Mouse (Mus musculus) hindbrain, embryonic 12.5 days (tissue): Measurements from ENCODE around the gene Spag6. TPM values are rescaled to one million over a fixed set of nuclear protein-coding genes. Genes with fewer than 3 reads are reported as not detected.

Experiments used
- ATAC-seq: fragments of 200-750 bp; cut with Nextera tagmentation; 2 replicates; pipeline ENCODE4 v1.8.0; 2017; ENCODE audit warnings: moderate TSS enrichment; ENCODE audit not compliant: low FRiP score
- H3K27ac ChIP-seq: fragments of 300-500 bp; sonication (generic); 2 replicates; pipeline ENCODE4 v1.5.1; 2016; ENCODE audit warnings: mild to moderate bottlenecking
- H3K27me3 ChIP-seq: fragments of 300-500 bp; sonication (generic); 2 replicates; pipeline ENCODE4 v1.6.1; 2016; ENCODE audit warnings: mild to moderate bottlenecking
- H3K36me3 ChIP-seq: fragments of 300-500 bp; sonication (generic); 2 replicates; pipeline ENCODE4 v1.6.1; 2016; ENCODE audit warnings: mild to moderate bottlenecking
- H3K4me1 ChIP-seq: fragments of 300-500 bp; sonication (generic); 2 replicates; pipeline ENCODE4 v1.6.1; 2016
- H3K4me2 ChIP-seq: fragments of 300-500 bp; sonication (generic); replicated peaks from 2 replicates; pipeline ENCODE4 v1.6.1; 2016; ENCODE audit warnings: mild to moderate bottlenecking
- H3K4me3 ChIP-seq: fragments of 300-500 bp; sonication (generic); 2 replicates; pipeline ENCODE4 v1.5.1; 2016; ENCODE audit warnings: mild to moderate bottlenecking
- H3K9ac ChIP-seq: fragments of 300-500 bp; sonication (generic); 2 replicates; pipeline ENCODE4 v1.6.1; 2016; ENCODE audit warnings: mild to moderate bottlenecking, moderate library complexity
- H3K9me3 ChIP-seq: fragments of 300-500 bp; sonication (generic); replicated peaks from 2 replicates; pipeline ENCODE4 v1.6.1; 2016; ENCODE audit warnings: mild to moderate bottlenecking
- WGBS: fragments of 180-500 bp; shearing (Covaris S2); methylation state at CpG from one replicate; pipeline ENCODE4 v1.1.7; 2016; 5-methylcytosine and 5-hydroxymethylcytosine counted together
- polyA plus RNA-seq: library from polyadenylated mRNA; unstranded; fragments of >200 nt; fragmentation: Nextera tagmentation; extraction: Ambion mirVana; gene quantifications from 2 replicates; pipeline ENCODE4 v1.2.1, GENCODE M21; 2016

Spag6 gene
- polyA plus RNA-seq, 1 experiment from 2014 or later: 0.22 TPM

DNA sequence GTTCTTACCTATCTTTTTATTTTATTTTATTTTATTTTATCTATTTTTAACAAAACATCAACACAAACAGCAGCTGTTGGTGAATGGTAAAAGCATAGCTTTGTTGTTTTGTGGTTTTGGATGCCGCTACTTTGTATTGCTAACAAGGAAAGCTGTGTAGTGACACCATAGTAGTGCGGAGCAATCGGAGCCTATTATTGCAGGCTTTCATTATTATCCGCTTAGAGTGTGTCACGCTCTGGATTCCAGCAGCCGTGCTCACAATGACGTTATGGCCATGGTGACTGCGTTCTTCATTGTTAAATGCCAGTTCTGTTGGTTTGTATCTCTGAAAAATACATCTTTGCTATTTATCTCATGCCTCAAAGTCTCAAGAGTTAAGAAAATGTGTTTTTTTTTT, 103.9 kb downstream of the Spag6 start:
- Histone ChIP-seq H3K9me3 (no peaks in the 10 kb centered on the region), H3K27me3 (peaks cover 14% of the 10 kb centered on the region), H3K4me3 (no peak overlapping the region), H3K36me3 (no peaks in the 10 kb centered on the region), H3K9ac (no peak overlapping the region), H3K4me2 (peak overlapping the region; percentile 73; the same call in 1 of the 2 replicates), H3K4me1 (peaks cover 27% of the 10 kb centered on the region), H3K27ac (0 out of 2 replicates have a peak overlapping the region, but pooled peaks have one; percentile 44)
- no peak for ATAC-seq
- 23% methylated on average over 8 of the region's 8 CpGs for WGBS

- H3K9ac ChIP-seq: peak overlapping the region; percentile 60
- H3K27ac ChIP-seq: peak overlapping the region; percentile 92
- peaks cover 27% of the 10 kb centered on the region for H3K4me1 ChIP-seq
- peak overlapping the region; percentile 73 for H3K4me2 ChIP-seq
- ATAC-seq: peak; percentile 55
- H3K9me3 ChIP-seq: no peaks in the 10 kb centered on the region
- peaks cover 18% of the 10 kb centered on the region for H3K27me3 ChIP-seq
- WGBS: 10% methylated on average over 17 of the region's 17 CpGs
- H3K4me3 ChIP-seq: peak overlapping the region; percentile 40
- H3K36me3 ChIP-seq: no peaks in the 10 kb centered on the region
These were observed 105.6 kb downstream of the Spag6 start for GRCm38 (mm10) chr2:18799265-18799965.

Other genes starting within 250 kb of the Spag6 start
- 174 and 180 TPM in 2 replicates for gene Commd3, start 21.6 kb upstream of the Spag6 start, polyA plus RNA-seq
- gene Bmi1, start 17.0 kb upstream of the Spag6 start, polyA plus RNA-seq: 42.4 and 46.8 TPM in 2 replicates